Mouse (Mus musculus) stomach, embryonic 14.5 days (tissue): ENCODE measurements at regions not wholly inside any gene's neighbourhood (a gene's known extent, or its start where the extent isn't known, plus 50 kb on each side); places are given as distances from the start of the nearest gene placed in this dataset.
A peak's percentile ranks its signal among the peaks of the same experiment; 100 is the strongest.

ENCODE experiments used
- ATAC-seq: fragments of 200-750 bp; cut with Nextera tagmentation; 2 replicates; pipeline ENCODE4 v1.8.0; 2017; ENCODE audit warnings: low read depth, moderate TSS enrichment; ENCODE audit not compliant: insufficient number of reproducible peaks, insufficient read depth, low FRiP score
- H3K27ac ChIP-seq: fragments of 300-500 bp; sonication (generic); 2 replicates; pipeline ENCODE4 v1.5.1; 2014; ENCODE audit warnings: mild to moderate bottlenecking, low read length, moderate library complexity, mixed read lengths
- H3K27me3 ChIP-seq: fragments of 300-500 bp; sonication (generic); 2 replicates; pipeline ENCODE4 v1.6.1; 2014; ENCODE audit warnings: low read length, control low read depth, mixed read lengths; ENCODE audit not compliant: control insufficient read depth, insufficient read depth
- H3K36me3 ChIP-seq: fragments of 300-500 bp; sonication (generic); 2 replicates; pipeline ENCODE4 v1.6.1; 2014; ENCODE audit warnings: mild to moderate bottlenecking, control low read depth, low read length, moderate library complexity, mixed read lengths; ENCODE audit not compliant: control insufficient read depth, insufficient read depth
- H3K4me1 ChIP-seq: fragments of 300-500 bp; sonication (generic); 2 replicates; pipeline ENCODE4 v1.6.1; 2014; ENCODE audit warnings: low read length, control low read depth, mixed read lengths; ENCODE audit not compliant: control insufficient read depth, insufficient read depth
- H3K4me2 ChIP-seq: fragments of 300-500 bp; sonication (generic); replicated peaks from 2 replicates; pipeline ENCODE4 v1.6.1; 2014; ENCODE audit warnings: low read depth, low read length, control low read depth
- H3K4me3 ChIP-seq: fragments of 300-500 bp; sonication (generic); 2 replicates; pipeline ENCODE4 v1.5.1; 2014; ENCODE audit warnings: low read depth, low read length, control low read depth
- H3K9ac ChIP-seq: fragments of 300-500 bp; sonication (generic); replicated peaks from 2 replicates; pipeline ENCODE4 v1.6.1; 2014; ENCODE audit warnings: low read depth, mild to moderate bottlenecking, control low read depth, low read length, moderate library complexity, mixed read lengths
- H3K9me3 ChIP-seq: fragments of 300-500 bp; sonication (generic); 2 replicates; pipeline ENCODE4 v1.6.1; 2016; ENCODE audit warnings: low read depth, low read length, control low read depth; ENCODE audit not compliant: control insufficient read depth
- WGBS: fragments of 180-500 bp; shearing (Covaris S2); extraction: QIAGEN DNeasy Blood & Tissue Kit; methylation state at CpG from one replicate; pipeline ENCODE4 v1.1.7; 2014; 5-methylcytosine and 5-hydroxymethylcytosine counted together

DNA sequence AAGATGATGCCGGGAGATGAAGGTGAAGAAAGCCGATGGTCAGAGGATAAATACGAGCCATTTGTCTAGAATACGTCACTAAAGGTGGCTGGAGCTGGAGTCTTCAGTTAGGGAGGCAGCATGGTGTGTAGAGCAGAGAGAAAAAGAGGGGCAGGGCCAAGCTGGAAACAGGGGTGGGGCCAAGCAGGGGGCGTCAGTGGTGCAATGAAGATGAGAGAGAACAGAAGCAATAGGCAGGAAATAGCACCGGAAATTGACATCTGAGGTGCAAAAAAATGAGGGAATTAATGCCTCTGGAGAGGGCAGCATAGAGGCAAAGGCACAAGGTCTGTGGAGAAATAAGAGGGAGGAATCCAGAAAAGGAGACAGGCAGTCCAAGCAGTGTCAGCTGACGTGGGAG, 165.4 kb downstream of the Zfp36l2 start:
- H3K9me3 ChIP-seq = no peaks in the 10 kb centered on the region
- no peak for ATAC-seq
- no peaks in the 10 kb centered on the region for H3K36me3 ChIP-seq
- no peaks in the 10 kb centered on the region for H3K27me3 ChIP-seq
- no peak overlapping the region for H3K4me3 ChIP-seq
- H3K4me2 ChIP-seq = no peak overlapping the region
- no peak overlapping the region for H3K27ac ChIP-seq
- WGBS = 82% methylated on average over 7 of the region's 7 CpGs
- no peak overlapping the region for H3K9ac ChIP-seq
- H3K4me1 ChIP-seq = no peaks in the 10 kb centered on the region

DNA sequence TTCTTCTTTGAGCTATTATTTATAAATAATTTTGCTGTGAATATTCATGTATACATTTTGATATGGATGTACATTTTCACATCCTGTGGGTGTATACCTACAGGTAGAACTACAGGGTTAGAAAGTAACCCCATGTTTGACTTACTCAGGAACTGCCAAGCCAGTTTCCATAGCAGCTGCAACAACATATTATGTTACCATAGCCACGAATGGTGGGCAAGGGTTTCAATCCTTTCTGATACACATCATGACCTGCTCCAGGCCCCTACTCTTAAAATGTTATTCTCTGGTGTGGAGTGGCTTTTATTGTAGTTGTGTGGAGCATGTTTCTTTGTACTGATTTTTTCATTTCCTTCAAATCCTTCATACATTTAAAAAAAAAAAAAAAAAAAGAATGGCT, 168.9 kb downstream of the Zfp36l2 start:
- Histone ChIP-seq H3K4me3 (no peak overlapping the region), H3K27me3 (no peaks in the 10 kb centered on the region), H3K36me3 (no peaks in the 10 kb centered on the region), H3K9ac (no peak overlapping the region), H3K9me3 (no peaks in the 10 kb centered on the region), H3K4me1 (no peaks in the 10 kb centered on the region), H3K4me2 (no peak overlapping the region), H3K27ac (no peak overlapping the region)
- 55% methylated on average over 1 of the region's 1 CpGs for WGBS
- no peak for ATAC-seq

DNA sequence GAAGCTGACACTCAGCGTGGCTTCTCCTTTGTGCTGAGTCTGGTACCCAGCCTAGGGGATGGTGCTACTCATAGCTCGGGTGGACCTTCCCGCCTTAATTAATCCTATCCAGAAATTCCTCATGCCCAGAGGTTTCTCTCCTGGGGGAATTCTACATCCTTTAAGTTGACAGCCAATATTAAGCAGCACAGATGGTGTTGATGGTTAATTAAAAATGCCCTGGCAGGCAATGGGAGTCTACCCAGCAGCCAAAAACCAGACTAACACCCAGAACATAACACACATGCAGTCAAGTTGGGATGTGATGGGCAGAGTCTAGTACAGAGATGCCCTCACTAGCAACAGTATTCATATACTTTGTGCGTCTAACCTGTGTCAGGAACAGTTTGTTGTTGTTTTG, 169.9 kb downstream of the Zfp36l2 start:
- 86% methylated on average over 4 of the region's 4 CpGs for WGBS
- Histone ChIP-seq H3K4me3 (no peak overlapping the region), H3K27me3 (no peaks in the 10 kb centered on the region), H3K9me3 (no peaks in the 10 kb centered on the region), H3K4me2 (no peak overlapping the region), H3K9ac (no peak overlapping the region), H3K4me1 (no peaks in the 10 kb centered on the region), H3K36me3 (no peaks in the 10 kb centered on the region), H3K27ac (no peak overlapping the region)
- ATAC-seq = no peak

DNA sequence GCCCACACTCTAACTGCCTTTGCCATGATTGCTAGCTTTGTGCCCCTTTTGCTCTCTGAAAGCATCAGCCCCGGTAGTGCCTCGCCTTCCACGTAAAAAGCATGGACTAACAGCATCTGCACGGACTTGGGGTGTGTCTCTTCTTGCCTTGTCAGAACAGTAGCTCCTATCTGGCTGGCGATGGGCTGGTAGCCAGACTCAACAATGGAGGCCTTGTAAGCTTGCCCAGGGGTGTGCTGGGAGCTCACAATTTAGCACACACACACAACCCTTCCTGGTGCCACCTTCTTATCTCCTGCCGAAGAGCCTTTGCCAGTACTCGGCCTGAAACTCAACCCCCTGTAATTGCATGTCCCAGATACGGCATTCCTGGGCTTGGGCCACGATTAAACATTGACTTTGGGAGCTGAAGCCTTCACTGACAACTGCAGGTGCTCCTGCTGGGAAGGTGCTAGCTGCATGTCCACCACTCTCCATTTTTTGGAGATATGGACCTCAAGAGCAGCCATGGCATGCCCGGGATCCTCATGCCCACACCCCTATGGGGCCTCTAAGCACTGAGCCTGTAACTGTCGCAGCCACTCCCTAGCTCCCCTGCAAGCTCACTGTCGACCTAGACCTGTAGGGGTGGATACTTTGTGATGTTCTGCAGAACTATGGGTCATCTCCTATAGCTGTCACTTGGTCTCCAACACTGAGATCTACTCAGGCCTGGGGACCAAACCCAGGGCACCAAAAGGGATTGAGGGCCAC, 166.7 kb upstream of the Haao start:
- H3K4me3 ChIP-seq = no peak overlapping the region
- WGBS = 66% methylated on average over 12 of the region's 12 CpGs
- no peaks in the 10 kb centered on the region for H3K9me3 ChIP-seq
- H3K4me1 ChIP-seq = no peaks in the 10 kb centered on the region; the same call in 1 of the 2 replicates
- no peaks in the 10 kb centered on the region for H3K27me3 ChIP-seq
- peak; percentile 49 for ATAC-seq
- H3K9ac ChIP-seq = no peak overlapping the region
- H3K36me3 ChIP-seq = no peaks in the 10 kb centered on the region
- H3K27ac ChIP-seq = no peak overlapping the region; the same call in 1 of the 2 replicates
- no peak overlapping the region for H3K4me2 ChIP-seq

DNA sequence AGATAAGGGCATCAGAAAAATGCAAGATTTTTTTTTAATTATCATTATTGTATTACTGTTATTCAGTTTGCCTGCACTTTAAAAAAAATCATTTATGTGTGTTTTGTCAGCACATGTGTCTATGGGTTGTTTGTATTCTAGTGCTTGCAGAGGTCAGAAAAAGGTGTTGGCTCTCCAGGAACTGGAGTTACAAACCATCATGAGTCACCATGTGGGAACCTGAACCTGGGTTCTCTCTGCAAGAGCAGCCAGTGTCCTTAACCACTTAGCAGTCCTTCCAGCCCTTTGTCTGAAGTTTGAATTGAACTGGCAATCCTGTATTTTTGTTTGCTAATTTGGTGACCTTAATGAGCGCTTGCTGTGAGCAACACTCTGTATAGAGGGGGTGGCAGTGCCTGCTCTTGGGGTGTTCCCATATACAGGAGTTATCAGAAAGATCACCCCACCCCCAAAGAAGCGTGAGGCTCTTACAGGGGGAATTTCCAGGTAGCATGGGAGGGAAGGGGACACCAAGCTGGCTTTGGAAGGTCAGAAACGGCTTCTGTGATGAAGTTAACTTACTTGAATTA, 162.8 kb upstream of the Haao start:
- Histone ChIP-seq H3K4me3 (no peak overlapping the region), H3K27ac (peak overlapping the region; percentile 17; the same call in 1 of the 2 replicates), H3K36me3 (no peaks in the 10 kb centered on the region), H3K27me3 (no peaks in the 10 kb centered on the region), H3K4me1 (no peaks in the 10 kb centered on the region; the same call in 1 of the 2 replicates), H3K4me2 (no peak overlapping the region), H3K9ac (no peak overlapping the region), H3K9me3 (no peaks in the 10 kb centered on the region)
- no peak for ATAC-seq
- WGBS = 77% methylated on average over 3 of the region's 3 CpGs

DNA sequence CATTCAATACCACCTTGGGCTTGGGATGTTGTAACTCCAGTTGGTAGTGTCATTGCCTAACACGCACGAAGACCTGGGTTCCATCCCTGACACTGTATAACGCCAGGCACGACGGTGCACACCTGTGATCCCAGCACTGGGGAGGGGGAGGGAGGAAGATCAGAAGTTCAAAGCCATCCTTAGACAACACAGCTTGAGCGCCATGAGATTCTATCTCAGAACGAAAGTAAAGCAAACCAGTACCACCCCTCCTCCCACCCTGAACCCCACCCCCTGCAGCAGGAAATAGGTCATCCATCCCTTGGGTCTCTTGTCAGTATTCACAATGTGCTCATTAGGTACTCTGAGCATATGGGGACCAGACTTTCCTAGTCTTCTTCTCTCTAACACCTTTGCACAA, 162.2 kb upstream of the Haao start:
- Histone ChIP-seq H3K27me3 (no peaks in the 10 kb centered on the region), H3K4me2 (no peak overlapping the region), H3K4me1 (no peaks in the 10 kb centered on the region; the same call in 1 of the 2 replicates), H3K9ac (no peak overlapping the region), H3K36me3 (no peaks in the 10 kb centered on the region), H3K9me3 (no peaks in the 10 kb centered on the region), H3K27ac (no peak overlapping the region; the same call in 1 of the 2 replicates), H3K4me3 (no peak overlapping the region)
- ATAC-seq = no peak
- 75% methylated on average over 7 of the region's 7 CpGs for WGBS

DNA sequence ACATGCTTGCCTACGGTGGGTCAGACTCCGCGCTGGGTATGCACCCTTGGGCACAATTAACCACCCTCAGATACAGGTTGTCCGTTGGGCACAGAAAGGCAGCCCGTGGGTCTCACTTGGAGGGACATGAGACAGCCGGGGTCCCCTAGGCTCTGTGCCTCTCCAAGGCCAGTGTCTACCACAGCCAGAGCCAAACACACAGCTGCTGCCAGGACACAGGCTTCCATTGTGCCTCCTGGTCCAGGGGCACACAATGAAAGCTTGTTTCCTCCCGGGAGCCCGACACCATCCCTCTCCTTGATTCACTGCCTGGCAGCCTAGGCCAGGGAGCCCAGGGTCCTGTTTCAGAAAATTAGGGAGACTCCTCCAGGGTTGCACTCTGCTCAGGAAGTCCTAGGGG, 161.4 kb upstream of the Haao start:
- peak; percentile 46 for ATAC-seq
- no peaks in the 10 kb centered on the region for H3K9me3 ChIP-seq
- peak overlapping the region; percentile 72; the same call in 1 of the 2 replicates for H3K27ac ChIP-seq
- no peaks in the 10 kb centered on the region; the same call in 1 of the 2 replicates for H3K4me1 ChIP-seq
- no peak overlapping the region for H3K4me2 ChIP-seq
- H3K27me3 ChIP-seq = no peaks in the 10 kb centered on the region
- H3K9ac ChIP-seq = no peak overlapping the region
- no peaks in the 10 kb centered on the region for H3K36me3 ChIP-seq
- no peak overlapping the region for H3K4me3 ChIP-seq
- WGBS = 87% methylated on average over 8 of the region's 8 CpGs

DNA sequence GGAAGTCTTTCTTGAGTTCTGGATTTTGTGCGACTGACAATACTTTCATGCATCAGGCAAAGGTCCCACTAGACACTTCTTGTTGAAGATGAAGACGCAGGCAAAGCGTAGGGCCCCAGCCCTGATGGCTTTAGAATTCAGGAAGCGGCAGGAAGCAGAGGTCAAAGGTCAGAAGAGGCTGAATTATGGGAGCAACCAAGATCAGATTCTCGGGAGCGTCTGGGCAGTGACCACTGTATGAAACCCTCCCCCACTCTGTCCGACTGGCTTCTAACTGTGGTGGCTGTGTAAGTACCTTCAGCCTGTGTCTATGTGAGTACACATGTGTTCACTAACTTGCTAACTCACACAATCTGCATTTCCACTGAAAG, 160.9 kb upstream of the Haao start:
- WGBS = 39% methylated on average over 7 of the region's 7 CpGs
- H3K4me3 ChIP-seq = no peak overlapping the region
- no peaks in the 10 kb centered on the region; the same call in 1 of the 2 replicates for H3K4me1 ChIP-seq
- H3K9ac ChIP-seq = no peak overlapping the region
- ATAC-seq = 0 out of 2 replicates have a peak, but pooled peaks have one; percentile 26
- H3K4me2 ChIP-seq = no peak overlapping the region
- H3K27ac ChIP-seq = 0 out of 2 replicates have a peak overlapping the region, but pooled peaks have one; percentile 72
- no peaks in the 10 kb centered on the region for H3K9me3 ChIP-seq
- H3K36me3 ChIP-seq = no peaks in the 10 kb centered on the region
- no peaks in the 10 kb centered on the region for H3K27me3 ChIP-seq
